Mouse (Mus musculus) small intestine, adult 2 months (tissue): ENCODE measurements around the gene Gm27029. TPM values are rescaled to one million over a fixed set of nuclear protein-coding genes. Genes with fewer than 3 reads are reported as not detected.

Experiments
- H3K27ac ChIP-seq: fragments of 200-500 bp; 2 replicates; pipeline ENCODE4 v1.5.1; 2012; ENCODE audit warnings: low read depth, low read length, control low read depth, inconsistent platforms; ENCODE audit not compliant: insufficient read depth
- H3K27me3 ChIP-seq: fragments of 200-500 bp; 2 replicates; pipeline ENCODE4 v1.6.1; 2012; ENCODE audit warnings: mild to moderate bottlenecking, moderate library complexity, low read length, inconsistent platforms; ENCODE audit not compliant: control insufficient read depth, insufficient read depth
- H3K36me3 ChIP-seq: fragments of 200-500 bp; 2 replicates; pipeline ENCODE4 v1.6.1; 2012; ENCODE audit warnings: mild to moderate bottlenecking, low read length, control low read depth, inconsistent platforms; ENCODE audit not compliant: control insufficient read depth, insufficient read depth
- H3K4me1 ChIP-seq: fragments of 200-500 bp; 2 replicates; pipeline ENCODE4 v1.6.1; 2012; ENCODE audit warnings: low read length, inconsistent platforms, mixed read lengths; ENCODE audit not compliant: control insufficient read depth, insufficient read depth, insufficient read length
- H3K4me3 ChIP-seq: fragments of 200-500 bp; 2 replicates; pipeline ENCODE4 v1.5.1; 2012; ENCODE audit warnings: low read depth, mild to moderate bottlenecking, control low read depth, inconsistent platforms, low read length, moderate library complexity
- CTCF ChIP-seq: fragments of 200-500 bp; IDR thresholded peaks from 2 replicates; pipeline ENCODE4 v1.5.1; 2012; ENCODE audit warnings: low read depth, mild to moderate bottlenecking, control low read depth, inconsistent platforms, low read length, moderate library complexity, mixed read lengths; ENCODE audit not compliant: insufficient replicate concordance, insufficient read length; ENCODE audit errors: extremely low read depth
- POLR2A ChIP-seq: fragments of 200-500 bp; IDR thresholded peaks from 2 replicates; pipeline ENCODE4 v1.6.1; 2012; ENCODE audit warnings: low read depth, mild to moderate bottlenecking, control low read depth, inconsistent platforms, low read length, moderate library complexity
- WGBS: fragments of 180-500 bp; shearing (Covaris S2); methylation state at CpG from one replicate; pipeline ENCODE4 v1.1.7; 2018; 5-methylcytosine and 5-hydroxymethylcytosine counted together
- polyA plus RNA-seq: library from polyadenylated mRNA; depleted of rRNA; stranded (reverse); fragments of >200 nt; gene quantifications from 2 replicates; pipeline ENCODE4 v1.2.3, GENCODE M21; 2012

Gene Gm27029
- polyA plus RNA-seq, 1 experiment, result not detected

- Histone ChIP-seq H3K4me3 (no peak overlapping the region), H3K36me3 (peaks cover 43% of the 10 kb centered on the region), H3K27me3 (no peaks in the 10 kb centered on the region), H3K27ac (no peak overlapping the region), H3K4me1 (no peaks in the 10 kb centered on the region)
- TF ChIP-seq POLR2A (no peak), CTCF (no peak)
- WGBS, result 71% methylated on average over 4 of the region's 4 CpGs
These were observed 11.2 kb upstream of the Gm27029 start for GRCm38 (mm10) chr11:101435831-101436230.

DNA sequence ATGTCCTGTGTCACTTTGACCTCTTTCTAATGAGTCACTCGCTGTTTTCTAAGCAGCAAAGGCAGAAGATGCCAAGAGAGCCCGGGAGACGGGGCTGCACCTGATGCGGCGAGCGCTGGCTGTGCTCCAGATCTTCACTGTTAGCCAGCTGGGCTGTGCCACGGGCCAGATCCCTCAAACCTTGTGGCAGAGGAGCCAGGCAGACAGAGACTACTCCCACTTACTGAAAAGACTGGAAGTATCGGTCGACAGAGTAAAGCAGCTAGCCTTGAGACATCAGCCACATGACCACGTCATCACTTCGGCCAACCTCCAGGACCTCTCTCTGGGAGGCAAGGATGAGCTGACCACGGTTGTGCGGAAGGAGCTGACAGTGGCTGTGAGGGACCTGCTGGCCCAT, 8.8 kb upstream of the Gm27029 start:
- Histone ChIP-seq H3K4me1 (no peaks in the 10 kb centered on the region), H3K4me3 (no peak overlapping the region), H3K27me3 (no peaks in the 10 kb centered on the region), H3K27ac (no peak overlapping the region), H3K36me3 (peaks cover 51% of the 10 kb centered on the region)
- WGBS, result 67% methylated on average over 13 of the region's 13 CpGs
- TF ChIP-seq POLR2A (no peak), CTCF (no peak)

DNA sequence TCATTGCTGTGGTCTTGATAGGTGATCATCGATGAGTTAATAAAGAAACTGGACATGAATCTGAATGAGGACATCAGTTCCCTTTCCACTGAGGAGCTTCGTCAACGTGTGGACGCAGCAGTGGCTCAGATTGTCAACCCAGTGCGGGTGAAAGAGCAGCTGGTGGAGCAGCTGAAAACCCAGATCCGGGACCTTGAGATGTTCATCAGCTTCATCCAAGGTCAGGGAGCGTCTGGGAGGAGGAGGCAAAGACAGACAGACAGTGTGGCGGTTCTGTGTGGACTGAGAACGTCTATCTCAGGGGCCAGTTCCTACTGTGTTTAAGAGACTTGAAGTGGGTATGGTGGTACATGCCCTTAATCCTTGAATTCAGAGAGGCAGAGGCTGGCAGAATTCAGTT, 6.7 kb upstream of the Gm27029 start:
- 90% methylated on average over 9 of the region's 9 CpGs for WGBS
- Histone ChIP-seq H3K27me3 (no peaks in the 10 kb centered on the region), H3K4me1 (peaks cover 4% of the 10 kb centered on the region; the same call in 1 of the 2 replicates), H3K36me3 (peaks cover 51% of the 10 kb centered on the region), H3K27ac (no peak overlapping the region), H3K4me3 (no peak overlapping the region)
- TF ChIP-seq POLR2A, result no peak

DNA sequence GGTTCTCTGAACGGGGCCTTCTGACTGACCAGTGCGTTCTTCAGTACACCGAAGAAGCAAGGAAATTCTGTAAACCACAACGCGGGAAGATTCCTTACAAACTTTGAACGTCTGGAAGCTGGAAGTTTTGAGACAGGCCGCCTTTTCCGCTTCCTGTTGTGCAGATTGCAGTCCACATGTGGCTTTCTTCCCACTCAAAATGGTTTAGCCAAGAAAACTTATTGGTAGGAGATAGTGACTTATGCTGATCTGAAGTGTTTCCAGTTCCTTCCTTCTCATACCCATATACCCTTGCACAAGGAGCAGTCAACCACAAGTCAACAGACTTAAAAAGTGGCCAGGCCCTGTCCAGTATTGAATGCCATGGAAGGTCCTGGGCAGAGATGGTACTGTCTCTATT, 1.6 kb upstream of the Gm27029 start:
- WGBS, result 22% methylated on average over 8 of the region's 8 CpGs
- TF ChIP-seq CTCF, result no peak
- TF ChIP-seq POLR2A, result no peak
- H3K36me3 ChIP-seq, result peaks cover 11% of the 10 kb centered on the region
- no peak overlapping the region for H3K27ac ChIP-seq
- H3K4me3 ChIP-seq, result peak overlapping the region; percentile 27
- H3K27me3 ChIP-seq, result no peaks in the 10 kb centered on the region
- peaks cover 11% of the 10 kb centered on the region; the same call in 1 of the 2 replicates for H3K4me1 ChIP-seq

- TF ChIP-seq CTCF, result no peak
- peak; percentile 78 for TF ChIP-seq POLR2A
- peak within 1 kb of the TSS; percentile 96 for H3K4me3 ChIP-seq
- peaks cover 11% of the 10 kb centered on the region; the same call in 1 of the 2 replicates for H3K4me1 ChIP-seq
- peak within 1 kb of the TSS; percentile 86 for H3K27ac ChIP-seq
- WGBS, result under 1% methylated on average over 81 of the region's 81 CpGs
- peaks cover 3% of the 10 kb centered on the region for H3K36me3 ChIP-seq
- H3K27me3 ChIP-seq, result no peaks in the 10 kb centered on the region
These were observed 573 bp upstream of the Gm27029 start, which contains the start of the genes Rundc1 and Ptges3l for GRCm38 (mm10) chr11:101424925-101425813. TSS of gene Rundc1 (plus strand) at chr11:101425085. TSS of gene Ptges3l (minus strand) at chr11:101425333.

- H3K27me3 ChIP-seq, result no peaks in the 10 kb centered on the region
- H3K4me1 ChIP-seq, result peaks cover 4% of the 10 kb centered on the region; the same call in 1 of the 2 replicates
- no peaks in the 10 kb centered on the region for H3K36me3 ChIP-seq
- 87% methylated on average over 5 of the region's 5 CpGs for WGBS
- no peak overlapping the region for H3K27ac ChIP-seq
- H3K4me3 ChIP-seq, result no peak overlapping the region
- TF ChIP-seq CTCF (no peak), POLR2A (no peak)
These were observed 4.4 kb downstream of the Gm27029 start for GRCm38 (mm10) chr11:101420148-101420547.

- H3K4me3 ChIP-seq, result no peak overlapping the region
- no peak for TF ChIP-seq CTCF
- TF ChIP-seq POLR2A, result no peak
- 70% methylated on average over 3 of the region's 3 CpGs for WGBS
- no peaks in the 10 kb centered on the region for H3K36me3 ChIP-seq
- no peak overlapping the region for H3K27ac ChIP-seq
- H3K27me3 ChIP-seq, result no peaks in the 10 kb centered on the region
- H3K4me1 ChIP-seq, result peaks cover 4% of the 10 kb centered on the region; the same call in 1 of the 2 replicates
These were observed 5.0 kb downstream of the Gm27029 start for GRCm38 (mm10) chr11:101419610-101420009.
